Mouse (Mus musculus) MEL (cell line): ENCODE measurements at regions not wholly inside any gene's neighbourhood (a gene's known extent, or its start where the extent isn't known, plus 50 kb on each side); places are given as distances from the start of the nearest gene placed in this dataset.

Experiments used
- DNase-seq: peaks from one replicate; pipeline ENCODE4 v3.0.0; 2011; ENCODE audit warnings: low read depth, low spot score
- H3K27ac ChIP-seq: 2 replicates; pipeline ENCODE4 v1.5.1; 2012; ENCODE audit warnings: low read depth, mild to moderate bottlenecking, control low read depth, low read length, moderate library complexity; ENCODE audit not compliant: control insufficient read depth
- H3K27me3 ChIP-seq, 2 experiments: fragments of 150-350 bp in 1 of 2; sonication (generic) in 1 of 2; 2 replicates each; pipeline ENCODE4 v1.6.1; 2012; ENCODE audit warnings: low read length in 2 of 2, mild to moderate bottlenecking in 2 of 2, improper control_type of control experiment in 1 of 2, moderate library complexity in 1 of 2; ENCODE audit not compliant: insufficient read depth in 2 of 2, control insufficient read depth in 1 of 2
- H3K36me3 ChIP-seq, 2 experiments: 2 replicates each; pipeline ENCODE4 v1.6.1; 2012 to 2014; ENCODE audit warnings: low read length in 2 of 2, improper control_type of control experiment in 1 of 2, inconsistent platforms in 1 of 2, mild to moderate bottlenecking in 1 of 2; ENCODE audit not compliant: insufficient read depth in 2 of 2, control insufficient read depth in 1 of 2
- H3K4me1 ChIP-seq, 2 experiments: fragments of 150-350 bp in 1 of 2; sonication (generic) in 1 of 2; 2 replicates each; pipeline ENCODE4 v1.6.1; 2012; ENCODE audit warnings: low read length in 2 of 2, improper control_type of control experiment in 1 of 2, mild to moderate bottlenecking in 1 of 2; ENCODE audit not compliant: insufficient read depth in 2 of 2, control insufficient read depth in 1 of 2
- H3K4me3 ChIP-seq, 2 experiments: fragments of 150-350 bp in 1 of 2; sonication (generic) in 1 of 2; 2 replicates each; pipeline ENCODE4 v1.5.1; 2012; ENCODE audit warnings: low read depth in 2 of 2, low read length in 2 of 2, mild to moderate bottlenecking in 2 of 2, moderate library complexity in 2 of 2, control low read depth in 1 of 2, improper control_type of control experiment in 1 of 2; ENCODE audit not compliant: control insufficient read depth in 1 of 2, insufficient read depth in 1 of 2
- H3K79me2 ChIP-seq: 2 replicates; pipeline ENCODE4 v1.6.1; 2012; ENCODE audit warnings: mild to moderate bottlenecking, low read length, moderate library complexity; ENCODE audit not compliant: control insufficient read depth, poor library complexity, insufficient read depth
- H3K9ac ChIP-seq: 2 replicates; pipeline ENCODE4 v1.6.1; 2012; ENCODE audit warnings: low read depth, mild to moderate bottlenecking, control low read depth, low read length, moderate library complexity; ENCODE audit not compliant: control insufficient read depth, poor library complexity, severe bottlenecking
- H3K9me3 ChIP-seq: fragments of 150-350 bp; sonication (generic); replicated peaks from 2 replicates; pipeline ENCODE4 v1.6.1; 2012; ENCODE audit warnings: mild to moderate bottlenecking, low read length, improper control_type of control experiment, moderate library complexity; ENCODE audit not compliant: insufficient read depth
- BHLHE40 ChIP-seq: IDR thresholded peaks from 2 replicates; pipeline ENCODE4 v1.6.1; 2012; ENCODE audit warnings: low read depth, mild to moderate bottlenecking, inconsistent platforms, low read length, improper control_type of control experiment, borderline replicate concordance
- CHD1 ChIP-seq: IDR thresholded peaks from 2 replicates; pipeline ENCODE4 v1.6.1; 2012; ENCODE audit warnings: low read depth, mild to moderate bottlenecking, inconsistent platforms, low read length, improper control_type of control experiment
- CHD2 ChIP-seq: IDR thresholded peaks from 2 replicates; pipeline ENCODE4 v1.6.1; 2011; ENCODE audit warnings: low read length, improper control_type of control experiment
- CTCF ChIP-seq, 3 experiments: IDR thresholded peaks in 2 of 3; conservative IDR thresholded peaks in 1 of 3; 2 replicates each; pipeline ENCODE4 v1.5.1; 2011 to 2012; ENCODE audit warnings: low read length in 3 of 3, low read depth in 2 of 3, mild to moderate bottlenecking in 2 of 3, improper control_type of control experiment in 1 of 3, inconsistent platforms in 1 of 3, mixed read lengths in 1 of 3, moderate library complexity in 1 of 3; ENCODE audit not compliant: control insufficient read depth in 1 of 3, insufficient read depth in 1 of 3, poor library complexity in 1 of 3, severe bottlenecking in 1 of 3
- ETS1 ChIP-seq: IDR thresholded peaks from 2 replicates; pipeline ENCODE4 v1.6.1; 2012; ENCODE audit warnings: low read depth, mild to moderate bottlenecking, inconsistent platforms, low read length, improper control_type of control experiment, moderate library complexity
- KAT2A ChIP-seq: conservative IDR thresholded peaks from 2 replicates; pipeline ENCODE4 v1.6.1; 2012; ENCODE audit warnings: low read depth, low read length, improper control_type of control experiment, inconsistent platforms
- MAFK ChIP-seq: IDR thresholded peaks from 2 replicates; pipeline ENCODE4 v1.6.1; 2011; ENCODE audit warnings: low read depth, mild to moderate bottlenecking, low read length, improper control_type of control experiment, borderline replicate concordance
- MAX ChIP-seq: IDR thresholded peaks from 2 replicates; pipeline ENCODE4 v1.6.1; 2011; ENCODE audit warnings: low read length, improper control_type of control experiment
- MAZ ChIP-seq: IDR thresholded peaks from 2 replicates; pipeline ENCODE4 v1.6.1; 2012; ENCODE audit warnings: low read depth, mild to moderate bottlenecking, inconsistent platforms, low read length, improper control_type of control experiment
- MYB ChIP-seq: IDR thresholded peaks from 2 replicates; pipeline ENCODE4 v1.6.1; 2011; ENCODE audit warnings: mild to moderate bottlenecking, low read depth, low read length, improper control_type of control experiment
- MYC ChIP-seq: IDR thresholded peaks from 2 replicates; pipeline ENCODE4 v1.6.1; 2011; ENCODE audit warnings: low read depth, mild to moderate bottlenecking, low read length, improper control_type of control experiment, moderate library complexity
- NRF1 ChIP-seq: IDR thresholded peaks from 2 replicates; pipeline ENCODE4 v1.6.1; 2014; ENCODE audit warnings: low read depth, mild to moderate bottlenecking, inconsistent platforms, low read length, improper control_type of control experiment, moderate library complexity; ENCODE audit not compliant: poor library complexity, insufficient read depth, severe bottlenecking
- POLR2AphosphoS2 ChIP-seq: IDR thresholded peaks from 2 replicates; pipeline ENCODE4 v1.6.1; 2011; ENCODE audit warnings: low read length, improper control_type of control experiment
- RAD21 ChIP-seq: IDR thresholded peaks from 2 replicates; pipeline ENCODE4 v1.6.1; 2011; ENCODE audit warnings: mild to moderate bottlenecking, low read depth, low read length, improper control_type of control experiment
- SIN3A ChIP-seq: IDR thresholded peaks from 2 replicates; pipeline ENCODE4 v1.6.1; 2012; ENCODE audit warnings: low read length, improper control_type of control experiment, inconsistent platforms
- SMC3 ChIP-seq: IDR thresholded peaks from 2 replicates; pipeline ENCODE4 v1.6.1; 2011; ENCODE audit warnings: low read depth, low read length, improper control_type of control experiment
- TBP ChIP-seq: IDR thresholded peaks from 2 replicates; pipeline ENCODE4 v1.8.0; 2011; ENCODE audit warnings: low read depth, low read length, improper control_type of control experiment
- UBTF ChIP-seq: IDR thresholded peaks from 2 replicates; pipeline ENCODE4 v1.6.1; 2012; ENCODE audit warnings: low read depth, mild to moderate bottlenecking, inconsistent platforms, low read length, improper control_type of control experiment, moderate library complexity, borderline replicate concordance; ENCODE audit not compliant: insufficient read depth
- USF1 ChIP-seq: IDR thresholded peaks from 2 replicates; pipeline ENCODE4 v1.6.1; 2014; ENCODE audit warnings: low read depth, mild to moderate bottlenecking, inconsistent platforms, low read length, improper control_type of control experiment, moderate library complexity
- USF2 ChIP-seq, 2 experiments: IDR thresholded peaks; 2 replicates each; pipeline ENCODE4 v1.6.1; 2011 to 2012; ENCODE audit warnings: improper control_type of control experiment in 2 of 2, low read length in 2 of 2, borderline replicate concordance in 1 of 2, inconsistent platforms in 1 of 2, low read depth in 1 of 2, mild to moderate bottlenecking in 1 of 2; ENCODE audit not compliant: insufficient read depth in 1 of 2
- ZC3H11A ChIP-seq: IDR thresholded peaks from 2 replicates; pipeline ENCODE4 v1.6.1; 2012; ENCODE audit warnings: low read depth, mild to moderate bottlenecking, inconsistent platforms, low read length, improper control_type of control experiment
- ZKSCAN1 ChIP-seq: IDR thresholded peaks from 2 replicates; pipeline ENCODE4 v1.6.1; 2012; ENCODE audit warnings: low read depth, mild to moderate bottlenecking, inconsistent platforms, low read length, improper control_type of control experiment, moderate library complexity
- ZNF384 ChIP-seq: IDR thresholded peaks from 2 replicates; pipeline ENCODE4 v1.6.1; 2012; ENCODE audit warnings: low read depth, mild to moderate bottlenecking, inconsistent platforms, low read length, improper control_type of control experiment

DNA sequence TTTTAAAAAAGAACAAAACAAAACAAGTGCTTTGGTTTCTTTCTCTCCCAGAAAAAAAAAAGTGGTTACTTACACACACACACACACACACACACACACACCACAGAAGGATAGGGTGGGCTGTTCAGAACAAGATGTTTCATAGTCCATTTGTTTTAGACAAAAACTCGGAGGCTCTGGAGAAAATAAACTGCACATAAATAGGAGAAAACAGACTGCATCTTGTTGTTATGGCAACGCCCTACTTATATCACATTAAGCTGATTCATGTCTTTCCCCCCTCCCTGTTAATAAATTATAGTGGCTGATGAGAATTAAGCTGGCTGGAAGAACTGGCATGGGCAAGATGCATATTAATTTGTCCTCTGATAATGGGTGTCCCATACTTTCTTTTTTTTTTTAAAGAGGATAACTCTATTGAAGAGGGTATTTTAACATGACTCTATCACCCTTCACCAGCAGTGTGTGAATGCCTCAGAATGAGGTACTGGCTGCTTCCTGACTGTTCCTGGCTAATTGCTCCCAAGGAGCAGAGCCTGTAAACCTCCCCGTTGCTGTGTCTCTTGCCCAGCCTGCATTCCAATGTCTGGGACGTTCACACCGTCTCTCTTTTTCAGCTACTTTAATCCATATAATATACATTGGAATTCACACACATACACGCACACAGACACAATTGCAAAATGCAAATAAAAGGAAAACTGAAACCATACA, 165.6 kb upstream of the Foxn2 start:
- H3K9ac ChIP-seq, result no peak overlapping the region
- no peak overlapping the region for H3K27ac ChIP-seq
- no peaks in the 10 kb centered on the region for H3K9me3 ChIP-seq
- H3K4me1 ChIP-seq, result no peaks in the 10 kb centered on the region
- H3K4me3 ChIP-seq, result no peak overlapping the region
- no peaks in the 10 kb centered on the region for H3K79me2 ChIP-seq
- DNase-seq, result no peak
- TF ChIP-seq UBTF, result no peak
- no peak for TF ChIP-seq ZKSCAN1
- no peak for TF ChIP-seq MAFK
- TF ChIP-seq USF1, result no peak
- TF ChIP-seq CHD1, result no peak
- no peak for TF ChIP-seq ZC3H11A
- TF ChIP-seq USF2 (IDR thresholded peaks at IDR 0.05; ENCODE audit: borderline replicate concordance in 1 of 2, insufficient read depth in 1 of 2, low read depth in 1 of 2, low read length in 2 of 2), result no peak
- no peak for TF ChIP-seq MAZ
- no peak for TF ChIP-seq CTCF (IDR thresholded peaks at IDR 0.05 in 2 of 3, conservative IDR thresholded peaks at IDR 0.05 in 1 of 3; ENCODE audit: control insufficient read depth in 1 of 3, insufficient read depth in 1 of 3, low read depth in 2 of 3, low read length in 3 of 3, poor library complexity in 1 of 3, severe bottlenecking in 1 of 3)
- TF ChIP-seq TBP, result no peak
- TF ChIP-seq POLR2AphosphoS2, result no peak
- TF ChIP-seq SMC3, result no peak
- no peaks in the 10 kb centered on the region for H3K27me3 ChIP-seq
- H3K36me3 ChIP-seq, result no peaks in the 10 kb centered on the region

DNA sequence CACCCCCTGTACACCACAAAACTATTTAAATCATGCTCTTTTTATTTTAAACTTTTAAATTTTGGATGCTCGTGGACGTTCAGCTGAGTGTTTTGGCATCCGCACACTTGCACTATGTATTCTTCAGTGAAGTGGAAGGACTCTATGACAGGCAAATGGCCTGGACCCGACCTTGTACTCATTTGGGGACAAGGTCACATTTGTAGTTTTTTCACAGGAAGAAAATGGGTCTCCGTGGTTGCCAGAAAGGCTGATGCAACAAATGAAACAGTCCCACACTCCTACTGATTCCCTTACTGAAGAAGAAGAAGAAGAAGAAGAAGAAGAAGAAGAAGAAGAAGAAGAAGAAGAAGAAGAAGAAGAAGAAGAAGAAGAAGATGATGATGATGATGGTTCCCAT, 160.9 kb upstream of the Foxn2 start:
- no peak for TF ChIP-seq MAZ
- TF ChIP-seq SIN3A, result no peak
- no peak for TF ChIP-seq ZKSCAN1
- no peak for TF ChIP-seq ETS1
- no peak for TF ChIP-seq KAT2A
- no peak for TF ChIP-seq BHLHE40
- no peak for TF ChIP-seq MYC
- TF ChIP-seq CHD1, result no peak
- no peak for TF ChIP-seq ZNF384
- no peak for TF ChIP-seq RAD21
- no peak for TF ChIP-seq CHD2
- TF ChIP-seq MYB, result no peak
- TF ChIP-seq NRF1, result no peak
- no peak for TF ChIP-seq MAX
- TF ChIP-seq, all 39 proteins: peak for 0
- DNase-seq, result no peak

More for the DNA sequence above, 160.9 kb upstream of the Foxn2 start:
- no peaks in the 10 kb centered on the region for H3K27me3 ChIP-seq
- no peak overlapping the region for H3K9ac ChIP-seq
- H3K36me3 ChIP-seq, result no peaks in the 10 kb centered on the region
- H3K79me2 ChIP-seq, result no peaks in the 10 kb centered on the region
- no peaks in the 10 kb centered on the region for H3K9me3 ChIP-seq
- H3K27ac ChIP-seq, result no peak overlapping the region
- no peak overlapping the region for H3K4me3 ChIP-seq
- H3K4me1 ChIP-seq, result no peaks in the 10 kb centered on the region
